Mouse (Mus musculus) monocyte, adult 5-6 weeks (primary cell): ENCODE measurements around the gene Spata4. TPM values are rescaled to one million over a fixed set of nuclear protein-coding genes. Genes with fewer than 3 reads are reported as not detected.
"Not testable (repeated sequence)": the region's sequence is repeated elsewhere in the genome, so short reads cannot be mapped to it uniquely, and the experiment has no call there.

ENCODE experiments used
- ATAC-seq: fragments of 153-309, 156-312 bp; replicated peaks from 2 replicates; pipeline ENCODE4 v1.8.0; 2017; ENCODE audit warnings: mild to moderate bottlenecking; ENCODE audit not compliant: low TSS enrichment, insufficient number of reproducible peaks, severe bottlenecking, poor library complexity, low FRiP score
- total RNA-seq: library from RNA; stranded (forward); fragments of 200-1000, 200-491, 200-594 nt; gene quantifications from 3 replicates; pipeline ENCODE4 v1.2.3, GENCODE M21; 2017

Spata4 gene
- 0.58 to 3.5 TPM in 2 of 3 replicates, not detected in the other for total RNA-seq

GRCm38 (mm10) chr8:54600671-54601251 is at the start of gene Spata4:
Spata4 (plus strand) TSS chr8:54600781.
- ATAC-seq, result no peak

DNA sequence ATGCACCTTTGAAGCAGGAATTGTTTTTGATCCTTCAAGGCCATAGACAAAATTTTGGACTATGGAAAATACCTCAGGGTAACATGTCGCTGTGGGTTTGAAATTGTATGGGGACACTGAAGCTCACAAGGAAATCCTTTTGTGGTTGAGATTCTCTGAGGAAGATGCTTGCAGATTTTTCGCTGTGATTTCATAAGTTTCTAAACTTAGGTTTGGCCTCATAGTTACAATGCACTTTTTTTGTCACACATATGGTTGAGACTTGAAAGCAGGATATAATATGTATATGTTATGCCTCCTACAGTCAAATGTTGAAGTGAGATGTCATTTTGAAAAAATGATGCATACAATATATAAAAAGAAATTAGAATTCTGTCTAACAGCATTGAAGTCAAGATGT is 45.7 kb upstream of the Spata4 start:
- ATAC-seq, result no peak

- no peak for ATAC-seq
Measured at GRCm38 (mm10) chr8:54562137-54562536, 38.4 kb upstream of the Spata4 start.

- no peak for ATAC-seq
Measured at GRCm38 (mm10) chr8:54565181-54565580, 35.4 kb upstream of the Spata4 start.

GRCm38 (mm10) chr8:54565603-54566260 is 34.8 kb upstream of the Spata4 start:
- ATAC-seq, result no peak

GRCm38 (mm10) chr8:54567168-54567567 is 33.4 kb upstream of the Spata4 start:
- ATAC-seq, result no peak

DNA sequence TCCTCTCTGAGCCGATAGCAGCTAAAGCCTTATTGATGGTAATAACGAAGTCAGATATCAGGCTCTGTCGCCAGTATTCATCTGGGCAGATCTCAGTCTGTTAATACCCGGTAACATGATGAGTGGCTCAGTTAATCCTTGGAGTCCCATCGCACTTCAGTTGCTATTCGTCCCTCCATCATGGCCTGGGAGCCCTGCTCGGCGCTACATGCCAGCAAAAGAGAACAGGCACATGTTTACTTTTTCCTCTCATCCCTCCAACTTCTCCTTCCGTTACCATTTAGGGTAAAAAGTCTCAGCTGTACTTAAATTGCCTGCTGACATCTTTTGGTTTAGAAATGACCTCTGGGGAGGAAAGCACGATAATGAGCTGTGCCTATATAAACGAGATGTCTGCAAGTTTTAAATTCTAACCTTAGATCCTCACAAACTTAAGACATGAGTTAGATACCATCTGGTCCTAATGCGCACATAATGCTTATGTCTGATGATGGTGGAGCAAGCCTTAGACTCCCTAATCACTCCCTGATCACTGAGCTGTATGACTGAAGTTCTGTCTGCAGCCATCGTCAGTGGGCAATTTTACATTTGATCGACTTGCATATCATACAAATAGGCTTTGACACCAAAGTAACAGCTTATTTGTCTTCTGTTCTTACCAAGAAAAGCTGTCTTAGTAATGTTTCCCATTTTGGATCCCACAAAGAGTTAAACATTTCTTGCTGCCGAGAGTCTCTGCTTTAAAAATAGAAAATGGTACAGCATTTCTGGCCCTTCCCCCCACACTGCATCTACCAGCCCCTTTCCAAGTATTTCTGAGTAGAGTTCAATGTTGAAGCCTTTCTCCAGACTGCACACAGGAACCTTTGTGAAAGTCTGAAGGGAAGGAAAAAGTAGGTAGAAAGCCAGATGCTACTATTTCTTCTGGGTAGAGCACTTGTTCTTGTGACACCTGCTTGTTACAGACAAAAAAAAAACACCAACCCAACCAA is 29.7 kb upstream of the Spata4 start:
- no peak for ATAC-seq

DNA sequence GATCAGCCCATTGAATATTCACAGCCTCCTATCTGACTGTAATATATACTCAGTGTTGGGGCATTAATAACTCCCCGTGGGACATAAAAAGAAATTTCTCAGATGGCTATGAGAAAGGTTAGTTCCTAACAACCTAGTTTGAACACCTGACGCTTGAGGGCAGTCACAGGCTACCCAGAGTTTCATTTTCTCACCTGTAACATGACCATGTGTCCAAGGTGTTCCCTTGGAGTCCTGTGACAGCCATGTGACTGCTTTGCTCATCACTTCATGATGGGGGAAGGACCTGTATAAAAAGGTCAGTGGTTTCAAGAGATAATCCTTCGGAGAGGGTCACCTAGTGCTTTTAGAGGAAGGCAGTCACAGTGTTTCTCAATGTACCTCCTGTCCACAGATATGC is 19.1 kb upstream of the Spata4 start:
- ATAC-seq, result no peak

GRCm38 (mm10) chr8:54582886-54583285 is 17.7 kb upstream of the Spata4 start:
- no peak for ATAC-seq

GRCm38 (mm10) chr8:54594634-54595033 is 5.9 kb upstream of the Spata4 start:
- ATAC-seq, result no peak

DNA sequence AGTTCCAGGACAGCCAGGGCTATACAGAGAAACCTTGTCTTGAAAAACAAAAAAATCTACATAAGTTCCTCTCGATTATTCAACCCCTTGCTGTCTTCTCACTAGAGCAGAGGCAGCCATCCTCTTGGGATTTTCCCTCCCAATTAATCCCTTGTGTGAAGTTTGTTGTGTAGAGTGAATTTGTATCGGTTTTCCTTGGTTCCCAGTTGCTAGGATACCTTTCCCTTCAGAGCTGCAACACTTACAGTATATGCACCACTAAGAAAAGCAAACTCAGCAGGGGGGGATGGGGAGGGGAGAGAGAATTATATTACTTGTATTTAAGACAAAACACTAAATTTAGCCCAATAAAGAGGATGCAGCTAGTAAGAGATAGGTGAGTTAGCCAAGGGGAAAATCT is 4.5 kb upstream of the Spata4 start:
- ATAC-seq, result no peak

DNA sequence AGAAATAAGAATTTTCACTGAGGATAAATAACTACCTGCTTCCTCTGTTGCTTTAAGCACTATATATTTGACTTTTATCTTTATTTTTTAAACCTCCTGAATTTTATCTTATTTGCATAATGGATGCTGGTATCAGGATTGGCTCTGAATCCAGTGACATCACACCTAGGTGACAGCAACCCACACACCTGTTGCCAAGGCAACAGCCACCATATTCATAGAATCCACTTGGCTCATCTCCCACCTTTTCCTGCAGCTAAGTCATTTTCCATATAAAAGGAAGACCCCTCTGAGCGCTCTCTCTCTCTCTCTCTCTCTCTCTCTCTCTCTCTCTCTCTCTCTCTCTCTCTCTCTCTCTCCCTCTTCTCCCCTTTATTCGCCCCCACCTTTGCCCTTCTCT is 3.6 kb upstream of the Spata4 start:
- no peak for ATAC-seq

GRCm38 (mm10) chr8:54597386-54597785 is 3.2 kb upstream of the Spata4 start:
- ATAC-seq, result no peak

DNA sequence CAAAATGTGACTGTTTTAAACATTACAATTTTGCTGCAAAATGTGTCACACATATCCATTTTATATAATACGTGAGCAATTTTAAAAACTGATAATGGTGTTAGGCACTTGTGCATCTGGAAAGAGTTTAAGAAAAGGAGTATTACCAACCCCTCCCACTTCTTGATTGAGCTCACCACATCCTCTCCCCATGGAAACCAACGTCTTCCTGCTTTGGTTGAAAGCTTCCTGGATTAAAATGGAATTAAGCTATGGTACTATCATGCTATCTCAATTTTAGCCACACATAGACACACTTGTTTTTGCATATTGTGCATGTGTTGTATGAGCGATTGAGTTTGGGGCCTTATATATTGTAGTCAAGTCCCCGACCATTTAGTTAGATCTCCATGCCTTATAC is 2.9 kb downstream of the Spata4 start:
- no peak for ATAC-seq

GRCm38 (mm10) chr8:54609336-54609735 is 8.8 kb downstream of the Spata4 start:
- ATAC-seq, result no peak

DNA sequence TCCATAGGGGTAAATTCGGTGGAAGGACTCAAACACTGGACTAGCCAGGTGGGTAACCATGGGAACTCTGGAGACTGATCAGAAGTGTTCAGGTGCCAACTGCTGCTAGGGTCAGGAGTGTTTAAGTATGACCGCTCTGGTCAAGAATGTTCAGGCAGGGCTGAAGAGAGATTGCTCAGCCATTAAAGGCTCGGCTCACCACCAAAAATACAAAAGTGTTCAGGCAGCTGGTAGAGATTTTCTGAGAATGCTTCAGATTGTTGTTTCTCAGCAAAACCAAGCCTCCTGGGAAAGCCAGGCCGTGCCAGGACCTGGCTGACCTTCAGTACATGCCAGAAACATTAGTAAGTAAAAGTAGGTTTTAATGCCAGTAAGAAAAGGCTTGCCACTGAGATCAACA is 9.7 kb downstream of the Spata4 start:
- ATAC-seq, result no peak

DNA sequence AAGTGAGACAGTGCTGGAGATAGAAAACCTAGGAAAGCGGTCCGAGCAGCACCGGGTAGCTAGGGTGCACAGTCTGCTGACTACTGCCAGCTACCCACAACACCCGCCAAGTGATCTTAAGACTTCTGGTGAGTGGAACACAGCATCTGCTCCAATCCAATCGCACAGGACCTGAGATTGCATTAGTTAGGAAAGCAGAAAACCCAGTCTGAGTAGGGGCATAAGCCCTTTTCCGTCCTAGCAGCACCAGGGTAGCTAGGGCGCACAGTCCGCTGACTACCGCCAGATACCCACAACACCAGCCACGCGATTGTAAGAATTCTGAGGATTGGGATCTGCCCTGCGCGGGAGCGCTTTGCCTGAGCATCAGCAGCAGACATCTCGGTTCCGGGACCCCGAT is 16.1 kb downstream of the Spata4 start:
- not testable (repeated sequence) for ATAC-seq

- ATAC-seq, result no peak
Measured at GRCm38 (mm10) chr8:54638634-54639033, 38.1 kb downstream of the Spata4 start.
